Mouse (Mus musculus) midbrain, embryonic 10.5 days (tissue): ENCODE measurements around the gene Peak1. TPM values are rescaled to one million over a fixed set of nuclear protein-coding genes. Genes with fewer than 3 reads are reported as not detected.
A peak's percentile ranks its signal among the peaks of the same experiment; 100 is the strongest.

ENCODE experiments used
- DNase-seq: peaks from one replicate; pipeline ENCODE4 v3.0.0-alpha.2; 2017; ENCODE audit warnings: low spot score
- H3K27ac ChIP-seq: fragments of 300-500 bp; sonication (generic); replicated peaks from 2 replicates; pipeline ENCODE4 v1.5.1; 2016; ENCODE audit warnings: mild to moderate bottlenecking
- H3K27me3 ChIP-seq: fragments of 300-500 bp; sonication (generic); 2 replicates; pipeline ENCODE4 v1.6.1; 2016; ENCODE audit warnings: low read depth, mild to moderate bottlenecking; ENCODE audit not compliant: poor library complexity, severe bottlenecking
- H3K36me3 ChIP-seq: fragments of 300-500 bp; sonication (generic); 2 replicates; pipeline ENCODE4 v1.6.1; 2016; ENCODE audit warnings: mild to moderate bottlenecking, moderate library complexity
- H3K4me1 ChIP-seq: fragments of 300-500 bp; sonication (generic); 2 replicates; pipeline ENCODE4 v1.6.1; 2016
- H3K4me3 ChIP-seq: fragments of 300-500 bp; sonication (generic); 2 replicates; pipeline ENCODE4 v1.5.1; 2016; ENCODE audit warnings: mild to moderate bottlenecking, moderate library complexity
- H3K9me3 ChIP-seq: fragments of 300-500 bp; sonication (generic); replicated peaks from 2 replicates; pipeline ENCODE4 v1.6.1; 2016; ENCODE audit warnings: mild to moderate bottlenecking
- WGBS: fragments of 180-500 bp; shearing (Covaris S2); methylation state at CpG from one replicate; pipeline ENCODE4 v1.1.7; 2016; 5-methylcytosine and 5-hydroxymethylcytosine counted together
- polyA plus RNA-seq: library from polyadenylated mRNA; unstranded; fragments of >200 nt; fragmentation: Nextera tagmentation; extraction: Ambion mirVana; gene quantifications from 2 replicates; pipeline ENCODE4 v1.2.1, GENCODE M21; 2016

The Peak1 gene
- polyA plus RNA-seq, 1 experiment from 2014 or later, result 4.3 TPM

GRCm38 (mm10) chr9:56334363-56334762 is 83.5 kb downstream of the Peak1 start:
- H3K4me3 ChIP-seq, result no peak overlapping the region
- DNase-seq, result no peak
- no peaks in the 10 kb centered on the region for H3K4me1 ChIP-seq
- H3K36me3 ChIP-seq, result no peaks in the 10 kb centered on the region
- no peak overlapping the region for H3K27ac ChIP-seq
- 94% methylated on average over 12 of the region's 12 CpGs for WGBS
- H3K9me3 ChIP-seq, result no peaks in the 10 kb centered on the region
- H3K27me3 ChIP-seq, result no peaks in the 10 kb centered on the region

- Histone ChIP-seq H3K27me3 (no peaks in the 10 kb centered on the region), H3K4me3 (no peak overlapping the region), H3K4me1 (no peaks in the 10 kb centered on the region), H3K27ac (no peak overlapping the region), H3K9me3 (no peaks in the 10 kb centered on the region), H3K36me3 (no peaks in the 10 kb centered on the region)
- no peak for DNase-seq
Measured at GRCm38 (mm10) chr9:56332774-56333173, 85.1 kb downstream of the Peak1 start.

DNA sequence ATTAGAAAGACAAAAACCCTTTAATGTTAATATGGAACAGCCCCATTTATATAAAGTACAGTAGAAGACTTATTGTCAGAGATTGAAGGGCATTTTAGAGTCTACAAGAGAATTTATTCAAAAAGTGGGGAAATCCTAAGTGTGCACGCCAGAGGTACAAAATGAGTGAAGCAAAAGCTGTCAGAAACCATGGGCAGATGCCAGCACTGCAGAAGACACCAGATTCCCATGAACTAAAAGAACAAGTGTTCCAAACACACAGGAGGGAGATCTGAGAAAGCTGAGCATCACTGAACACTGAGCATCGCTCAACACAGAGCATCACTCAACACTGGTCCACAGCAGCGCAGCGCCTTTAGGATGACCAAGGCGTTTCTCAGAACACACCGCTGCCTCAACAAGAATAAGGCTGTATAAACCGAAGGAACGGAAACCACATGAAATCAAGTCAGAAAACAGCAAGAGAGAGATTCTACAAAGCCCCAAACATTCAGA is 91.3 kb downstream of the Peak1 start:
- WGBS, result 94% methylated on average over 8 of the region's 8 CpGs

GRCm38 (mm10) chr9:56325725-56326124 is 92.1 kb downstream of the Peak1 start:
- WGBS, result 92% methylated on average over 5 of the region's 5 CpGs
- Histone ChIP-seq H3K4me3 (no peak overlapping the region), H3K27ac (no peak overlapping the region), H3K27me3 (no peaks in the 10 kb centered on the region), H3K36me3 (no peaks in the 10 kb centered on the region), H3K4me1 (no peaks in the 10 kb centered on the region), H3K9me3 (no peaks in the 10 kb centered on the region)
- no peak for DNase-seq

More for the DNA sequence above, 91.3 kb downstream of the Peak1 start:
- Histone ChIP-seq H3K9me3 (no peaks in the 10 kb centered on the region), H3K27ac (no peak overlapping the region), H3K36me3 (no peaks in the 10 kb centered on the region), H3K4me3 (no peak overlapping the region), H3K4me1 (no peaks in the 10 kb centered on the region), H3K27me3 (no peaks in the 10 kb centered on the region)
- DNase-seq, result no peak

DNA sequence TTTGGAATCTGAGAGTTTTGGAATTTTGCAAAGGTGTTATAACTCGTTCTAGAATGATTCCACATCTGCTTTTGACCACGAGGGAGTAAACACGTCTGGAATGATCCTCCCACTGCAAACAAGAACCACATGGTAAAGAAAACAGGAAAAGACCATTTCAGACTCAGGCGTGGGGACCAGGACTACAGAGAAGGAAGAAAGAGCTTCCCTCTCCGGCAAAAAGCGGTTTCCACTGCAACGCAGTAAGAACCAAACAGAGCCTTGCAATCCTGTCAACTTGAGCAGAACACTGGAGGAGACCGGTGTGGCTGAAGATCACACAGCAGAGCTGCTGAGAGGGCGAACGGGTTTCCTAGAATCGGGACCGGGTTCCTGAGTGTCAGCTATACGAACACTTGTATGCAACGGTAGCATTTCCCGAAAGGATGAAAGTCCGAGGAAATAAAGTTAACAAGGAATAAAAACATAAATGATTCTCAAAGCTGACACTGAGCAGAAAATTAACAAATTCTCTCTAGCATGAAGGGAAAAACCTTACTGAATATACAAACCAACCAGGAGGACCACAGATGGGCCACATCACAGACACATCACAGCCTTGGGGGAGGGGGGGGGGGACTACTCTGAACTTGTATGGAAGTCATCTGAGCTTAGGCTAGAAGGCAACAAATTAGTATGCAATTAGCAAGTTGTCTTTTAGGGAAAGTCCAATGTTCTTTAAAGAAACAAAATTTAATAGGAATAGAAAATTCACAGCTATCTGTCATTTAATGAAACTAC is 93.1 kb downstream of the Peak1 start:
- no peak overlapping the region for H3K4me3 ChIP-seq
- H3K4me1 ChIP-seq, result no peaks in the 10 kb centered on the region
- H3K27me3 ChIP-seq, result no peaks in the 10 kb centered on the region
- H3K36me3 ChIP-seq, result no peaks in the 10 kb centered on the region
- WGBS, result 77% methylated on average over 16 of the region's 16 CpGs
- 0 out of 2 replicates have a peak overlapping the region, but pooled peaks have one; percentile 46 for H3K27ac ChIP-seq
- no peak for DNase-seq
- H3K9me3 ChIP-seq, result no peaks in the 10 kb centered on the region

DNA sequence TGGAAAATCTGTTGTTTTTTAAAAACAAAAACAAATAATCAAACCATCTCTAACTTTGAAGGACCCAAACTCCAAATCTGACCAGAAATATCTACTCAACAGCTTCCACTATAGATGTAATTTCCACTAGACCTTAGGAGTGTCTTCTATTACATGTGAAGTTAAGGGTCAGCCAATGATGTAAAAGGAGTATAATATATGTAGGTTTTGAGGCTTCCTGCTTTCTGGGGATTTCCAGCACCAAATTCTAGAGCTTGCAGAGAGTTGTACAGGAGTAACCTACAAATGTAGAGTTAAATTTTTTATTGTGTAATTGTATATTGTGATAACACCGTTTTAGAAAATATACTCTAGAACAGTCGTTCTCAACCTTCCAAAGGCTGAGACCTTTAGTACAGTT is 96.6 kb downstream of the Peak1 start:
- Histone ChIP-seq H3K27ac (no peak overlapping the region), H3K4me1 (no peaks in the 10 kb centered on the region), H3K4me3 (no peak overlapping the region), H3K36me3 (no peaks in the 10 kb centered on the region), H3K9me3 (peaks cover 4% of the 10 kb centered on the region), H3K27me3 (no peaks in the 10 kb centered on the region)
- DNase-seq, result no peak
- WGBS, result 91% methylated on average over 2 of the region's 2 CpGs

DNA sequence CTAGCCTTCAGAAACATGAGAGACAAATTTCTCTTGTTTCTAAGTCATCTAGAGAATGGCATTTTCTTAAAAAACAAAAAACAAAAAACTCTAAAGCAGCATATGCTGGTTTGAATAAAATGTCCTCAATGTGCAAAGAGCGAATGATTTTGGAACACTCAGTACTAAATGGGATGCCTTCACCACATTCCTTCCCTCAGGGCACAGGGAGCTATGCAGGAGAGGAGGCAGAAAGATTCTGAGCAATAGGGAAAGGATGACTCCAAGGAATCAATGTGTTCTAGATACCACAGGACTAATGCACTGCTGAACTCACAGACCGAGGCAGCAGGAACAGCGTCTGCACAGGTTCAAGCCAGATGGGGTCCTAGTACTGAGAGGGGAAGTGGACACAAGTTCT is 103.5 kb downstream of the Peak1 start:
- WGBS, result 89% methylated on average over 3 of the region's 3 CpGs
- no peaks in the 10 kb centered on the region for H3K27me3 ChIP-seq
- peaks cover 5% of the 10 kb centered on the region; the same call in 1 of the 2 replicates for H3K4me1 ChIP-seq
- H3K9me3 ChIP-seq, result peaks cover 4% of the 10 kb centered on the region
- no peak overlapping the region for H3K27ac ChIP-seq
- no peaks in the 10 kb centered on the region for H3K36me3 ChIP-seq
- no peak overlapping the region for H3K4me3 ChIP-seq
- no peak for DNase-seq

- H3K36me3 ChIP-seq, result no peaks in the 10 kb centered on the region
- no peak for DNase-seq
Measured at GRCm38 (mm10) chr9:56309079-56309478, 108.8 kb downstream of the Peak1 start.

GRCm38 (mm10) chr9:56304526-56304925 is 113.3 kb downstream of the Peak1 start:
- no peaks in the 10 kb centered on the region for H3K9me3 ChIP-seq
- H3K4me1 ChIP-seq, result peaks cover 13% of the 10 kb centered on the region
- no peak overlapping the region for H3K27ac ChIP-seq
- H3K4me3 ChIP-seq, result no peak overlapping the region
- no peaks in the 10 kb centered on the region for H3K36me3 ChIP-seq
- peaks cover 4% of the 10 kb centered on the region; the same call in 1 of the 2 replicates for H3K27me3 ChIP-seq
- WGBS, result 69% methylated on average over 2 of the region's 2 CpGs
- no peak for DNase-seq

More at GRCm38 (mm10) chr9:56309079-56309478, 108.8 kb downstream of the Peak1 start:
- Histone ChIP-seq H3K27me3 (0 out of 2 replicates have a peak, but pooled peaks cover 4% of the 10 kb centered on the region), H3K4me1 (peaks cover 5% of the 10 kb centered on the region; the same call in 1 of the 2 replicates), H3K9me3 (no peaks in the 10 kb centered on the region), H3K4me3 (no peak overlapping the region), H3K27ac (no peak overlapping the region)
- WGBS, result 84% methylated on average over 2 of the region's 2 CpGs

- H3K4me3 ChIP-seq, result no peak overlapping the region
- H3K4me1 ChIP-seq, result peaks cover 11% of the 10 kb centered on the region
- peak; percentile 16 for DNase-seq
- H3K27me3 ChIP-seq, result peaks cover 4% of the 10 kb centered on the region; the same call in 1 of the 2 replicates
- H3K36me3 ChIP-seq, result no peaks in the 10 kb centered on the region
- peak overlapping the region; percentile 61; the same call in 1 of the 2 replicates for H3K27ac ChIP-seq
- 18% methylated on average over 3 of the region's 3 CpGs for WGBS
- H3K9me3 ChIP-seq, result no peaks in the 10 kb centered on the region
Measured at GRCm38 (mm10) chr9:56302921-56303465, 114.9 kb downstream of the Peak1 start.

GRCm38 (mm10) chr9:56290019-56290418 is 127.8 kb downstream of the Peak1 start:
- no peak overlapping the region for H3K4me3 ChIP-seq
- H3K9me3 ChIP-seq, result no peaks in the 10 kb centered on the region
- 94% methylated on average over 2 of the region's 2 CpGs for WGBS
- H3K4me1 ChIP-seq, result no peaks in the 10 kb centered on the region
- DNase-seq, result no peak
- H3K27ac ChIP-seq, result no peak overlapping the region
- no peaks in the 10 kb centered on the region for H3K27me3 ChIP-seq
- no peaks in the 10 kb centered on the region for H3K36me3 ChIP-seq

DNA sequence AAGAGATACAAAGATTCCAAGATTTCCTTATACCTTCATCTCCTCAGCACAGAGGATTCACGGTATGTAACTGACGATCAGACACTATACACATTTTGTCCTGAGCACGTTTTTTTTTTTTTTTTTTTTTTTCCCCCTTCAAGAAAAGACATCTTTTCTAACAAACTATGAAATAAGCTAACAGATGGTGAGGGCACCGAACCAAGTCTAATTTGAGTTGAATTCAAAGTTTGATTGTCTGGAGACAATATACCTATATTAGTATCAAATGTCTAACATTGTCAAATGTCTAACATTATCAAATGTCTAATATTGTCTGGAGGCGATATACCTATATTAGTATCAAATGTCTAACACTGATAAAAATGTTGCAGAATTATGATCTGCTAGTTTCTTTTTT is 135.4 kb downstream of the Peak1 start:
- DNase-seq, result no peak
- Histone ChIP-seq H3K4me1 (no peaks in the 10 kb centered on the region), H3K36me3 (no peaks in the 10 kb centered on the region), H3K27me3 (no peaks in the 10 kb centered on the region), H3K9me3 (no peaks in the 10 kb centered on the region), H3K4me3 (no peak overlapping the region), H3K27ac (no peak overlapping the region)
- 89% methylated on average over 5 of the region's 5 CpGs for WGBS

GRCm38 (mm10) chr9:56273576-56273975 is 144.3 kb downstream of the Peak1 start:
- no peaks in the 10 kb centered on the region for H3K36me3 ChIP-seq
- H3K4me1 ChIP-seq, result no peaks in the 10 kb centered on the region
- DNase-seq, result no peak
- H3K27ac ChIP-seq, result no peak overlapping the region
- no peaks in the 10 kb centered on the region for H3K9me3 ChIP-seq
- no peaks in the 10 kb centered on the region for H3K27me3 ChIP-seq
- no peak overlapping the region for H3K4me3 ChIP-seq
- WGBS, result 91% methylated on average over 3 of the region's 3 CpGs
